Mouse (Mus musculus) spleen, postnatal 4 days (tissue): ENCODE measurements around the gene Igf2bp3.

Experiments
- DNase-seq, 2 experiments: peaks; one replicate each; pipeline ENCODE4 v3.0.0; 2022; ENCODE audit warnings: low spot score in 2 of 2

Igf2bp3 gene

GRCm38 (mm10) chr6:49219001-49219560 is 4.3 kb upstream of the Igf2bp3 start:
- DNase-seq = no peak

GRCm38 (mm10) chr6:49218275-49218802 is 3.6 kb upstream of the Igf2bp3 start:
- DNase-seq = no peak

GRCm38 (mm10) chr6:49217581-49218274 is 3.0 kb upstream of the Igf2bp3 start:
- peak; percentile 97 to 98 for DNase-seq

GRCm38 (mm10) chr6:49216811-49217542 is 2.2 kb upstream of the Igf2bp3 start:
- DNase-seq = no peak

GRCm38 (mm10) chr6:49215748-49216585 is 1.2 kb upstream of the Igf2bp3 start:
- DNase-seq = no peak

- DNase-seq = peak; percentile 69 to 83
Observed at GRCm38 (mm10) chr6:49214086-49214927, 450 bp downstream of the Igf2bp3 start.

GRCm38 (mm10) chr6:49213581-49214085 is 1.1 kb downstream of the Igf2bp3 start:
- DNase-seq = peak; percentile 33 to 78

- no peak for DNase-seq
Observed at GRCm38 (mm10) chr6:49212931-49213580, 1.7 kb downstream of the Igf2bp3 start.

GRCm38 (mm10) chr6:49212141-49212540 is 2.6 kb downstream of the Igf2bp3 start:
- DNase-seq = no peak

GRCm38 (mm10) chr6:49211596-49211995 is 3.2 kb downstream of the Igf2bp3 start:
- no peak for DNase-seq

- DNase-seq = peak; percentile 30 to 65
Observed at GRCm38 (mm10) chr6:49209881-49210854, 4.6 kb downstream of the Igf2bp3 start.

- DNase-seq = no peak
Observed at GRCm38 (mm10) chr6:49208935-49209334, 5.8 kb downstream of the Igf2bp3 start.

- DNase-seq = no peak
Observed at GRCm38 (mm10) chr6:49208297-49208930, 6.3 kb downstream of the Igf2bp3 start.

GRCm38 (mm10) chr6:49206416-49206815 is 8.3 kb downstream of the Igf2bp3 start:
- DNase-seq = no peak

GRCm38 (mm10) chr6:49195188-49195587 is 19.6 kb downstream of the Igf2bp3 start:
- DNase-seq = no peak

- no peak for DNase-seq
Observed at GRCm38 (mm10) chr6:49194536-49194935, 20.2 kb downstream of the Igf2bp3 start.

GRCm38 (mm10) chr6:49189363-49189762 is 25.4 kb downstream of the Igf2bp3 start:
- peak; percentile 20 to 69 for DNase-seq

- no peak for DNase-seq
Observed at GRCm38 (mm10) chr6:49187299-49187698, 27.5 kb downstream of the Igf2bp3 start.
